Mouse (Mus musculus) natural killer cell, adult 2 months (primary cell): ENCODE results near the gene Sox18.

Experiments used
- DNase-seq, 2 experiments: peaks; one replicate each; pipeline ENCODE4 v3.0.0; 2022; ENCODE audit warnings: low spot score in 2 of 2

Gene Sox18

GRCm38 (mm10) chr2:181680716-181681117 lies 9.3 kb upstream of the Sox18 start:
- DNase-seq, result no peak

DNA sequence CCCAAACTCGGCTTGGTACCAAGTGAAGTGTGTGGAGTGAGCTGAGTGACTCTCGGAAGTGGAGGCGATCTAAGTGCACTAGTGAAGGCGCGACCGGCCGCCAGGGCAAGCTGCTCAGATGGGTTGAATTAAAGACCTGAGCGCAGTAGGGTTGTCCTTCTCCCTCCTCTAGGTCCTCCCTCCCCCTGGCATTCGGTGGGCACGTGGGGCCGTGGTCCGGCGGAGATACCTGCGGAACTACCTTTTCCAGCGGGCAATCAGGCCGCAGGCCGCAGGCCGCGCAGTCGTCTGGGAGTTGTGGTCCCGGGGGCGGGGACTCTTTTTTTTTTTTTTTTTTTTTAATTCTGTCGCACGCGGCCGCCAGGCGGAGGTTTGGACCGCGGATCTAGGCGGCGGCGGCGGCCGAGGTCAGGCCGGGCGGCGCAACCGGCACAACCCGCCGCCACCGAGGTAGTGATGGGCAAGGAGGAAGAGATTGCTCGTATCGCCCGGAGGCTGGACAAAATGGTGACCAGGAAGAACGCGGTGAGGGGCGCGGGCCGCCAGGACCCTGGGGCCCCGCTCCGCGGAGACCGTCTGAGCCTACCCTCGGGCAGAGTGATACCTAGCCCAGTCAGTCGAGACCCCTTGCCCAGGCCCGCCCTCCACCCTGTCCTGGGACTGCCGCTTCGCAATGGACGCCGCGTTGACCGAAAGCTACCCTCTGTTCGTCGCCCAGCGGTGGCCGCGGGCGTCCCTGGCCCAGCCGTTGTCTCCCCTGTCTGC lies 8.7 kb upstream of the Sox18 start, which contains the start of gene Tcea2:
Gene Tcea2, plus strand, starts transcription at position 360 of the 765 bp plus-strand sequence.
- peak; percentile 59 to 67 for DNase-seq

GRCm38 (mm10) chr2:181678780-181679179 lies 7.3 kb upstream of the Sox18 start:
- DNase-seq, result peak; percentile 71 to 80

- DNase-seq, result no peak
Observed at GRCm38 (mm10) chr2:181677755-181678098, 6.3 kb upstream of the Sox18 start.

DNA sequence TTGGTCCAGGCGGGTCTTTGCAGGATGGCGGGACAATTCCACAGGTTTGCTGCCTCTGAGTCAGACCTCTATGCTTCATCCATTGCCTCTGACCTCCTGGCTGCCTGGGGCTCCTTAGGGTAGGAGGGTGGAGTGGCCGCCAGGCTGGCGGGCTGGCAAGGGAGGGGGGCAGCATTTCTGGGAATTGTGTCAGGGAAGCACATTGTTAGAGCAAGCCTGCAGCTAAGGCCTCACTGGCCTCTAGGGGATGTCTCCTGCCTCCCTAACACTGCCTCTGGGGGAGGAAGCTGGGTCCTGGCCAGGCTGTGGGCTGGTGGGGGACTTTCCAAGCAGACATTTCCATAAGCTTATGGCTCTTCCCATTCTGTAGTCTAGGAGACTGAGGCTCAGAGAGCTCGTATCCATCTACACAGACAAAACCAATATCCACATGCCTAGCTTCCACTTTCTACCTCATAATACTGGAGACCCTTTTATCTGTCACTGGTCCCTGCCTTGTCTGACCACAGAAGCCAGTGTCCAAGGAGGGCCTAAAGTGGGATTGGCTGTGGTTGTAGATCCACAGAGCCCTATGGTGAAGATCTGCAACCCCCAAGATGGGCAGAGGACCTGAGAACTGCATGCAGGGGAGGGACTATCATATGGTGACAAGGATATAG lies 5.8 kb upstream of the Sox18 start:
- DNase-seq, result no peak

DNA sequence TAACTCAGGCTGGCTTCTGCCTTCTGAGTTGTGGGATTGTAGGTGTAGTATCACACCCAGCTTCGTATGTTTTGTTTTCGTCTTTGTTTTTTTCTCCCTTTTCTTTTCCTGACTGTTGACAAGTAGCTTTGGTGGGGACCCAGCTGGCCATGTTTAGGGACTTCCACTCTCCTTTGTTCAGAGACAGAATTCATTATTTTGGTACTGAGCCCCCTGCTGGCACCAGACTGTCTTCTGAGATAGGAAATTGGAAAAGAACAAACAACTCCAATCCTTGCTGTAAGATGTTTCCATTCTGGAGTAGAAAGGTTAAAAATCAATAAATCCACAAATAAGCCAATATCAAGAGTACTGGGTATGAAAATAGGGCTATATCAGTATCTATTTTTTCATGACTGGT lies 5.0 kb upstream of the Sox18 start:
- no peak for DNase-seq

GRCm38 (mm10) chr2:181675454-181675853 lies 4.0 kb upstream of the Sox18 start:
- no peak for DNase-seq

DNA sequence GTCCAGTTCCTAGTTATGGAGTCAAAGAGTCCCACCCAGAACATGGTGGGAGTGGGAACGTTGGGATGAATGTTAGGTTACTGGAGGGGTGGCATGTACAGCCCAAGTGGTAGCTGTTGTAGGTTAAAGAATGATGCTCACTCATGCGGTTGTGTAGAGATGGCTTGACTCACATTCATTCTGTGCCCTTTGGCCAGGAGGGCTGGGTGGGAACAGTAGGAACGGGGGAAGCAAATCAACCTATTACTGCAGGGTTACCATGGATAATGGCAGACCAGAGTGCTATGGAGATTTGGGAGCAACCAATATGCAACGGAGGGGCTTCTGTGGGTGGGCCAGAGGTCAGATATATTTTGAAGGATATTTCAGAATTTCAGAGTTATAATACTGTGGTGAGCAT lies 3.5 kb upstream of the Sox18 start:
- DNase-seq, result no peak

- no peak for DNase-seq
Observed at GRCm38 (mm10) chr2:181673501-181673900, 2.1 kb upstream of the Sox18 start.

DNA sequence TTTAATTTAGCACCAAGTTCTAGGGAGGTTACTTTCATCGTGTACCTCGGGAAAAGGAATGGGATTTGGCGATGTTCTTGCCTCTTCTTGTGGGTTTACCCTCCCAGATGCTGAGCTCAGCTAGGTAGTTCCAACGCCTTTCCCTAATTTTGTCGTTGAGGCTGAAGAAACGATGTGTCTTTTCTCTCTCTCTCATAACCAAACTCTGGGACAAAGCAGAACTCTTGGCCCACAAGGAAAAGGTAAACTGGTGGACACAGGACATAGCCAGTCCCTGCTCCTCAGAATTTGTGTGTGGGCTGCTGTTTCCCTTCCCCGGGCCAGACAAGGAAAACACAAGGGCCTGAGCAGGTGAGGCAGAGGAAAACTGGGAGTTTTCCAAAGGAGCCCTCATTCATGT lies 544 bp upstream of the Sox18 start:
- no peak for DNase-seq

DNA sequence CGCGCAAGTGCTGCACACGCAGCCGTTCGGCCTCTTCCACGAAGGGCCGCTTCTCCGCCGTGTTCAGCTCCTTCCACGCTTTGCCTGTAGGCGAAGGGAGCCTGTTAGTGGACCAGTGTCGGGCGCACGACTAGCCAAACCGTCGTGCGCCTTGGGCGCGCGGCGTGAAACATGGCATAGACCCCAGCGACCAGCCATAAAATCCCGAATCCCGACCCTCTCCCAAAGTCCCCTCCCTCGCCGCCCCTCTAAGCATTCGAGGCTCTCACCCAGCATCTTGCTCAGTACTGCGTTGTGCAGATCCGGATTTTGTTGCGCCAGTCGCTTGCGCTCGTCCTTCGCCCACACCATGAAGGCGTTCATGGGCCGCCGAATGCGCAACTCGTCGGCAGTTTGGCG lies 528 bp downstream of the Sox18 start:
- DNase-seq, result no peak

GRCm38 (mm10) chr2:181670285-181670912 lies 1.0 kb downstream of the Sox18 start:
- no peak for DNase-seq

DNA sequence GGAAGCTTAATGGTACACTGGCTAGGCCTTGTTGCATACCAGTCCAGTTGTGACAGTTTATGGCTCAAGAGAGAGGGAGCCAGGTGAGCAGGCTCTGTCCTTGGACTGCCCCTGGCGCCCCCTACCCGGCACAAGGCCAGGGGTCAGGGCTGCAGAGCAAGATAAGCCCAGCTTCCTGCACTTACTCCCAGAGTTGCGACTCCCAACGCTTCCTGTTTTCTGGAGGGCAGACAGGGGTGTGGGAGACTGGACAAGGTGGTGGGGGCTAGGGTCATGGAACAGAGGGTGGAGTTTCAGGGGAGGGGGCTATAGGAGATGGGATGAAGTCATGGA lies 8.2 kb downstream of the Sox18 start:
- DNase-seq, result no peak

DNA sequence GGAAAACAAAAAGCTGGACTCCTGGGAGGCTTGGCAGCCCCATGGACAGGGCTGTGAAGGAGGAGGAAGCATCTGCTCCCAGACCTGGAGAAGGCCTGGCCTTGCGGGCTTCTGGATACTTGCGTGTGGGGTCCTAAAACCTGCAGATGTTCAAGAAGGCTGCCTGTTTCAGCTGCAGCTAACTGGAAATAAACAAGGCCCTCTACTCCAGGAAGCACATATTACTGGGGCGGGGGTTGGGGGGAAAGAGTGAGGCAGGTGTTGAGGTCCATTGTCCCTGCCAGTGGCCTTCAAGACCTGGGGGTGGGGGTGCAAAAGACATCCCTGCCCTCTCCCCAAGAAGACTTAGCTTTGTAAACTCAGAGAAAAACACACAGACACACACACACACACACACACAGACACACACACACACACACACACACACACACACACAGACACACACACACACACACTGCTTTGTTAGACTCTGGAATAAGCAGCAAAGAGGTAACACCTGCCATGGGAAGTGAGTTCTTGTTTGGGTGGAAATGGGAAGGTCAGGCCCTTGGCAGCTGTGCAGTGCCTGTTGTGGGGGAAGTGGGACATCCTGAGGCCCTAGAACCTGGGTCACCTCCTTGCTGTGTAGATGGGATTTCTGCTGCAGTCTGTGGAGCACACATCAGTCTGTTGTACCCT lies 8.7 kb downstream of the Sox18 start:
- DNase-seq, result no peak

- peak; percentile 75 to 79 for DNase-seq
Observed at GRCm38 (mm10) chr2:181659609-181660055, 11.8 kb downstream of the Sox18 start.

DNA sequence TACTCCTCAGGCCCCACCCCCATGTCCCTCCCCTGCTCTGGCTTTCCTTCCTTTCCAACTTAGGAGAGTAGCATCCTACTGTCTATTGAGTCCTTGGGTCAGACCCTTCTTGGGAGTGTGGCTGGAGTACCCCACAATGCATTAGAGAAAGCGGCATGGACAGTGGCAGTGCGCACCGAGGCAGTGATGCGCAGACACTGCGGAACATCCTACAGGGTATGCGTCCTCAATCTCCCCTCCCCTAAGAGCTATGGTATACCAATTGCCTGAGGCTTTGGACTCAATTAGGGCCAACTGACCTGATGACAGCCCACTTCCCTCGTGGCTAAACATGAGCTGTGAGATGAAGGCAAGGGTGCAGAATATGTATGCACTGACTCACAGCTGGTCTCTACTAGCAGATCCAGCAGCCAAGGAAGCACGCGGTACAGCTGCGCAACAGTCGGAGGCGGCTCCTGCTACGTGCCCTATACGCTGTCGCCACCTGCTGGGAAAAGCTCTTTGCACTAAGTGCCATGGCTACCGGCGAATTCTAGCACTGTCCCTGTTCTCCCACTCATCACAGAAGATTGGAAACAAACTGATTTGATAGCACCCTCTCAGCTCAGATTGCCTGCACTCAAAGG lies 12.4 kb downstream of the Sox18 start:
- DNase-seq, result peak in 1 of 2 experiments; percentile 16

GRCm38 (mm10) chr2:181658528-181658927 lies 12.9 kb downstream of the Sox18 start:
- DNase-seq, result no peak

- DNase-seq, result no peak
Observed at GRCm38 (mm10) chr2:181657441-181657840, 14.0 kb downstream of the Sox18 start.

- DNase-seq, result no peak
Observed at GRCm38 (mm10) chr2:181656734-181657133, 14.7 kb downstream of the Sox18 start, which contains the start of gene Gm29797. Gene Gm29797, plus strand, starts transcription at chr2:181657034.

DNA sequence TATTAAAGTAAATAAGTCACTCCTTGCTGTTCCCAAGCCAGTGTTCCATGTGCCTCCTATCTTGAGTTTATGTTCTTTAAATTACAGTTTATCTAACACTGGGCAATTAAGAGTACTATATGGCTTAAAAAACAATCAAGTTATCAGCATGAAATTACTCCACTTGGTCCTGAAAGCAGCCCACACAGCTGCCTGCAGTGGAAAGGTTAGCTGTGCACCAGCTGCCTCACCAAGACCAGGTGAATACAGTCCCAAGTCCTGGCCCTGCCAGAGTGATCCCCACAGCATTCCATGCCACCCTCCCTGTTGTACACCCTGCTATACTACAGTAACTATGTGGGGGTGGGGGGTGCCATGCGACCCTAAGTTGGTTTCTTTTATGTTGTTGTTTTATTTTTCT lies 17.9 kb downstream of the Sox18 start:
- DNase-seq, result no peak

GRCm38 (mm10) chr2:181653065-181653464 lies 18.4 kb downstream of the Sox18 start:
- no peak for DNase-seq

GRCm38 (mm10) chr2:181648926-181649325 lies 22.5 kb downstream of the Sox18 start:
- no peak for DNase-seq
